Mouse (Mus musculus) MEL (cell line): Measurements from ENCODE around the gene Dennd1b.

ENCODE experiments used
- CTCF ChIP-seq, 3 experiments: IDR thresholded peaks in 2 of 3; conservative IDR thresholded peaks in 1 of 3; 2 replicates each; pipeline ENCODE4 v1.5.1; 2011 to 2012; ENCODE audit warnings: low read length in 3 of 3, low read depth in 2 of 3, mild to moderate bottlenecking in 2 of 3, improper control_type of control experiment in 1 of 3, inconsistent platforms in 1 of 3, mixed read lengths in 1 of 3, moderate library complexity in 1 of 3; ENCODE audit not compliant: control insufficient read depth in 1 of 3, insufficient read depth in 1 of 3, poor library complexity in 1 of 3, severe bottlenecking in 1 of 3
- EP300 ChIP-seq, 2 experiments: IDR thresholded peaks; 2 replicates each; pipeline ENCODE4 v1.6.1; 2011; ENCODE audit warnings: improper control_type of control experiment in 2 of 2, low read length in 2 of 2, low read depth in 1 of 2, mild to moderate bottlenecking in 1 of 2
- KAT2A ChIP-seq: conservative IDR thresholded peaks from 2 replicates; pipeline ENCODE4 v1.6.1; 2012; ENCODE audit warnings: low read depth, low read length, improper control_type of control experiment, inconsistent platforms
- NELFE ChIP-seq: IDR thresholded peaks from 2 replicates; pipeline ENCODE4 v1.6.1; 2011; ENCODE audit warnings: low read depth, low read length, improper control_type of control experiment
- POLR2A ChIP-seq, 2 experiments: IDR thresholded peaks; 2 replicates each; pipeline ENCODE4 v1.6.1; 2011 to 2012; ENCODE audit warnings: low read length in 2 of 2, mild to moderate bottlenecking in 2 of 2, control low read depth in 1 of 2, improper control_type of control experiment in 1 of 2, low read depth in 1 of 2, moderate library complexity in 1 of 2; ENCODE audit not compliant: control insufficient read depth in 1 of 2, insufficient read depth in 1 of 2, poor library complexity in 1 of 2
- TCF12 ChIP-seq: IDR thresholded peaks from 2 replicates; pipeline ENCODE4 v1.6.1; 2014; ENCODE audit warnings: low read depth, mild to moderate bottlenecking, inconsistent platforms, low read length, improper control_type of control experiment, moderate library complexity
- ZC3H11A ChIP-seq: IDR thresholded peaks from 2 replicates; pipeline ENCODE4 v1.6.1; 2012; ENCODE audit warnings: low read depth, mild to moderate bottlenecking, inconsistent platforms, low read length, improper control_type of control experiment

GRCm38 (mm10) chr1:138954978-138955377 lies 8.3 kb upstream of the Dennd1b start:
- TF ChIP-seq CTCF (IDR thresholded peaks at IDR 0.05 in 2 of 3, conservative IDR thresholded peaks at IDR 0.05 in 1 of 3; ENCODE audit: control insufficient read depth in 1 of 3, insufficient read depth in 1 of 3, low read depth in 2 of 3, low read length in 3 of 3, poor library complexity in 1 of 3, severe bottlenecking in 1 of 3) (no peak), POLR2A (IDR thresholded peaks at IDR 0.05; ENCODE audit: control insufficient read depth in 1 of 2, insufficient read depth in 1 of 2, low read depth in 1 of 2, low read length in 2 of 2, poor library complexity in 1 of 2) (no peak), EP300 (IDR thresholded peaks at IDR 0.05; ENCODE audit: low read depth in 1 of 2, low read length in 2 of 2) (no peak), TCF12 (no peak), ZC3H11A (no peak), NELFE (no peak), KAT2A (no peak)
